Mouse (Mus musculus) c-Kit-positive CD71-positive TER-119-negative erythroid progenitor cells, embryonic 14.5 days (primary cell): ENCODE results near the gene Bicc1.

Source experiments
- DNase-seq: peaks from one replicate; pipeline ENCODE4 v3.0.0-alpha.2; 2013; ENCODE audit warnings: low read depth

The Bicc1 gene

DNA sequence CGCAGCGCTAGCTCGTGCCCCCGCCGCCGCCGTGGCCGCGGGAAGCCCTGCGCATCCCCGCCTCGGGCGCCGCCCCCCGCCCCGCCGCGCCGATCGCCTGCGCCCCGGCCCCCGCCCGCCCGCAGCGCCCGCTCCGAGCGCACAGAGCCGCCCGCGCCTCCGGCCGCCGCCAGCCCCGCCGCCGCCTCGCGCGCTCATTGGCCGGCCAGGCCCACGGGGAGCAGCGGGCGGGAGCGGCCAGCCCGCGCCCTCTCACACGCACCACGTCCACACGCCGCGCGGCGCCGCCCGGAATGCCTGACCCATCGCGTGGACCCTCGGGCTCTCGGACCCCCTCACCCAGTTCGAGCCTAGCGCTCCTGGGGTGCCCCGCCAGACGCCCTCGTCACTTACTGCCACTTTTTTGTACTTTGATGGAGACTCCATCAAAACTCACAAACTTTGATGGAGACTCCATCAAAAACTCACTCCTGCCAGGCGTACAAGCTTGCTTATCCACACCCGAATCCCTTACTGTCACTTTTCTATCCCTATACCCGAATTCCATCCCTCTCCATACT lies at the start of gene Bicc1:
TSS of gene Bicc1 (minus strand) at position 25 of the 560 bp plus-strand sequence.
- DNase-seq, result no peak

DNA sequence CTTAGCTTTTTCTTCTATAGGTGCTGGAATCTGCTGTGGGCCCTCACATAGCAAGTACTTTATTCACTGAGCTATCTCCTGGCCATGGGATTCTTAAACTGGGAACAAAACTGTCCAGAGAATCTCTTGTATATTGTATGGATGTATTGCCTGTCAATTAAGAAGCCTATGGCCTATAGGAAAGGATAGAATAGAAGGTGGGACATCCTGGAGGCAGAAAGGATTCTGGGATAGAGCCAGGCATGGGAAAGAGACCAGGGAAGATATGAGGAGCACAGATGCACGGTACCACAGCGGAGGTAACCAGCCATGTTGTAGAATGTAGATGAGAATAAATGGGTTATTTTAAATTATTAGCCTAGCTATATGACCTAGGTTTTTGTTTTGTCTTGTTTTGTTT lies 42.0 kb upstream of the Bicc1 start:
- DNase-seq, result no peak

DNA sequence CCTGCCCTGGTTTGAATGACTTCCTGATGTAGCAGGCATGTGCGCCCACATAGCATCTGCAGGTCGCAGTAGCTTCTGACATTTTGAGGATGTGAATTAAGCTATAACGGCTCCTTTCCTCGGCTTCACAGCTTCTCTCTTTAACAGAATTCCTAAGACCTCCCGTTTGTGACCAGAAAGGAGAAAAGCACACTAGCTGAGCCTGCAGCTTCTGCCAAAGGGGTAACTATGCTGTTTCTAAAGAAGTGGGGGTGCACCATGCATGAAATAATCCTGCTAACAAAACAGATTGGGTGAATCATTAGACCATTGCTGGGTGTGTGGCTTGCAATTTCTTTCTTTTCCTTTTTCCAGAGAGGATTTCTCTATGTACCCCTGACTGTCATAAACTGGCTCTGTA lies 41.5 kb upstream of the Bicc1 start:
- DNase-seq, result no peak

DNA sequence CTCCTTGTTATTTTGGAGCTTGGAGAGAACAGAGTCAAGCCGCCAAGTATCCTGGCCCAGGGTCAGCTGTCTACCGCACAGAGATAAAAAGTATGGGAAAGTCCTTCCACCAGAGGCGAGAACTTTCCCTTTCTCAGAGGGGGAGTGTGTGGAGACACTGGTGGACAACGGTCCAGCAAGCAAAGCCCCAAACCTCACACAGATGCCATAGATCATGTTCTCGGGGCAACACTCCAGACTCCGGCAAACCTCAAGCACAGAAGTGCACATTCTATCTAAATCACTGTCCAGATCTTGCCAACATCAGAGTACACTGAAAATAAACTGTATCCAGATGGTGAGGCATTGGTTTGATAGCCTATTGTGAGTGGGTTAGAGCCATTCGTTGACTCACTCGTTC lies 39.2 kb upstream of the Bicc1 start:
- DNase-seq, result no peak

DNA sequence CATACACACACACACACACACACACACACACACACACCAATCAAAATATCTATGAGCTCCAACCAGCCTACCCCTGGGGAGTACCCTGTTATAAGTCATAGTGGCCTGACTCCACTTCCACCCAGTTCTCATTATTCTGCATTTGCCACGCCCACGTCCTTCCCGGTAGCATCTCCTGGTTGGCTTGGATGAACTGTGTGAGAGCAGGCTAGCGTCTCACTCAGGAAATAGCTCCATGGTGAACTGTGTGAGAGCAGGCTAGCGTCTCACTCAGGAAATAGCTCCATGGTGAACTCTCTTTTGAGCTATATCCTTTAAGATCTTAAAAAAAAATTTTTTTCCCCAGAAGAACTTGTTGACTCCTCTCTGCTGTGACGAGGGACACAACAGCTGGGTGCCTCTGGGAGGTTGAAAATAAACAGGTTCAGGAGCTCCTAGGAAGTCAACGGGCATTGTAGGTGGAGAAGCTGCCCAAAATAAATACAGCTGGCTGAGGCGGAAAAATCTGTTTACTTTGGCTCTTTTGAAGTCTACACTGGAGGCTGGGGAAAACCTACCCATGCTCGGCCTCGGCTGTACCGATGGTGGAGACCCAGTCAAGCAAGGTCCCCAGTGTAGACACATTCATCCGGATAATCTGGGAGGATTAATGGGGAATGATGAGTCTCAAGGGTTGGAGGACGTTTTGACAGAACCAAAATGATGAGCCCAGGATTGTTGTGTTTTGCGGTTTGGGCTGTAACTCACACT lies 37.7 kb upstream of the Bicc1 start:
- DNase-seq, result no peak

DNA sequence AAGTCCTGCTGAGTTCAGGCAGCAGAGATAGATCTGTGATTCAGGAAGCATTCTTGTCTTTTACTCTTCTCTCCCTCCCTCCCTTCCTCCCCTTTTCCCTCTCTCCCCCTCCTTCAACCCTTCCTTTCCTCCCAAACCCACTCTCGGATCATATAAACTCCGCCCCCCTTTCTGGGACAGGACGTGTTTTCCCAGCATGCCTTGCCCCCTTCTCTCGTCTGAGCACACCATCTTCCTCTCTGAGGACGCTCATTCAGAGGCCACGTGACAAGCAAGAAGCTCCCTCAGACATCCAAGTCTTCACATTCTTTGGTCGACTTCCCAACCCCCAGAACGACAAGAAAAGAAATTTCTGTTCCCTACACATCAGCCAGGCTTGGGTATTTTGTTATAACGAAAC lies 36.0 kb upstream of the Bicc1 start:
- DNase-seq, result no peak

DNA sequence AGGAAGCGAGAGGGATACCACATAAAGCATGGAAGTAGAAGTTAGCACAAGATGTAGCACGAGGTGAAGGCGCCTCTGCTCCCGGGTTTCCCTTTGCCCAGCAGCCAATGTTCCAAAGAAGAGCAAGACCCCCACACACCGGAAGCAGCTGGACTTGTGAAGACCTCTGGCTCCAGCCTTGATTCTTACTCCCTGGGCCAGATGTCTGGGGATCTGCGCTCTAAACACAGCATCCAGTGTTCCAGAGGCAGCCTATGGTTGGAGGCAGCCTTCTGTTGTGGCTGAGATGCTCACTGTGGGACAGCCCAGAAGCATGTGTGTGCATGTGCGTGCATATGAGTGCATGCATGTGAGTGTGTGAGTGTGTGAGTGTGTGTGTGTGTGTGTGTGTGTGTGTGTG lies 35.2 kb upstream of the Bicc1 start:
- DNase-seq, result no peak

DNA sequence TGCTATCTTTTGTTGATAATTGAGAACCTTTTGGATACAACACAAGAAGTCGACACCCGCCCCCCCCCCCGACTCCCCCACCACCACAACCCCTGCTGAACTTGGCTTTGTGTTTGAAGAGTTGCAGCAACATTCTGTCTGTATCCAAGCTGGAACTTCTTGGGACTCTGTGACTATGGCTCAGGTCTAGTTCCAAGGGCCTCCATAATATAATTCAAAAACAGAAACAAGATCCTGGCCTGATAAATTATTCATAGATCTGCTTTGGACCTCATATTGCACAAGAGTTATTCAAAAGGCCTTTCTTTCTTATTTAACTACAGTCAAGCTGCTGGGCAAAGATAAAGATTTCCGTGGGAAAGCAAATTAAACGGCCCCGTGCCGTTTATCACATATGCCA lies 33.8 kb upstream of the Bicc1 start:
- no peak for DNase-seq

DNA sequence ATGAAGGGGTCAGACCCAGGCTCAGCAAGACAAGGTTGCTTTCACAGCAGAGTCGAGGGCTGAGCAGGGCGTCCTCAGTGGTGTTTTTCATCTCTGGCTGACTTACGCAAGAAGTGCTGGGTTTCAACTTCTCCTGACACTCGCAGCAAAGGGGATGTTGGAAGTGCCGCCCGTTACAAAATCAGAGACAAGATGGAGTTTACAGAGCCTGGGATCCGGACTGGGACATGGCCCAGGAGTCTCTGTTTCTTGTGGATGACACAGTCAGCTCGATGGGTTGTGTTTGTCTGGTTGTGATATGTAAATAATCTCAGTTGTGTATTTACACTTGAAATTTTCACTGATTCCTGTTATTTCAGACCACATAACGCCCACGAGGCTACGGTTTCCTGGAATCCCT lies 33.4 kb upstream of the Bicc1 start:
- no peak for DNase-seq

DNA sequence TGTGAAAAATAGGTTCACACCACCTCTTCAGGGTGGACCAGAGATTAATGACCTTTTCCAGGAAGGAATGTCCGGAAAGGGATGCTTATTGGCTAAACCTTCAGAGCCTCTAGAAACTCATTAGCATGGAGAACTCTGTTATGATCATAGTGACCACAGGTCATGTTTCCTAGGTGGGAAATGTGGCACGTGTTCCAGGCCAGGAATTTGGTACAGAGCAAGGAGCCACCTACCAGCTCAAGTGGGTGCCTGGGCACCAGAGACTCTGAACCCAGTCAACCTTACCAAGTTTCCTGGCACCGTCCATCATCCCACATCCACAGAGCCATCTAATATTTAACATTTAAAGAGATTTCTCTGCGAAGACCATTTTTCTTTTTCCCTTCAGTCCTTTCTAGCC lies 29.2 kb upstream of the Bicc1 start:
- no peak for DNase-seq

DNA sequence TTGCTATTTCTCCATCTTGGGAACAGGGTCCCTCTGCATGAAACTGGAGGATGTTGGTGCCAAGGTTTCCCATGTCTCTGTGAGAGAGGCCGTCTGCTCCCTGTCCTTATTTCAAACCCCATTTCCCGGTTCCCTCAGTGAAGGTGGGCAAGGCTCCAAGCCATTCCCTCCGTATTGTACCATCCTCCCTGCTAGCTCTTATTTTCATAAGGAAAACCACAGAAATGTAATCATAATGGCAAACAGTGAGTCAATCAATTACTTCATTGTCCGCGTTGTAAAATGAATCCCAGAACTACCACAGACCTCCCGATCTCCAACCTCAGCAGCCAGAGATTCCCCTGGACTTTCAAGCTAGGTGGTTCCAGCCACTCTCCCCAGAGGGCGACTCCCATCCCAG lies 25.6 kb upstream of the Bicc1 start:
- no peak for DNase-seq

DNA sequence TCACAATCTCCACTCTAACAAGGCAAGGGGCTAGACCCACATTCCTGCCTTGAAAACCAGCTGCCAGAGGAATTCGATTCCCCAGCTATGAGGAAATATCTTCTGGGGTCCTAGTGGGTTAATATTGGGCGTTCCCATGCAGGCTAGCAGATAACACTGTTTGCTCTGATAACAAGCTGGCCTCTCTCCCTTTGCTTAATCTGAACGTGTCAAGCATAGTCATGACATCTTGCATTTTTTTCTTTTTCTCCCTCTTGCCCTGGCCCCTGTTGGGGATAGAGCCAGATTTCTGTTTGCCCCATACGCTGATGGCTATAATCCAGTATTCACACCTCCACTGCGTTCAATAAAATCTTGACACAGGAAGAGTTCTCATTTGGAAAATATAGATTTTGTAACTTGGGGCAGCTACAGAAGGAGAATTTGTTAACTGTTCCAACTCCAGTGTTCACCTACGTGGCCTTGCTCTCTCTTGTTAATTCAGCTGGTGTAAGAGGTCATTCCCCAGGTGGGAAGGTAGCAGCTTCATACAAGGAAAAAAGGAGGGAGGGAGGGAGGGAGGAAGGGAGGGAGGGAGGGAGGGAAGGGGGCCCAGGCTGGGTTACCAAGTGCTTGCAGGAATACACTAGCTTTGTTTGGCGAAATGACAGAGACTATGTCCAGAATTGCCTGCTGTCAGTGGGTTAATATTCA lies 24.0 kb upstream of the Bicc1 start:
- DNase-seq, result no peak

DNA sequence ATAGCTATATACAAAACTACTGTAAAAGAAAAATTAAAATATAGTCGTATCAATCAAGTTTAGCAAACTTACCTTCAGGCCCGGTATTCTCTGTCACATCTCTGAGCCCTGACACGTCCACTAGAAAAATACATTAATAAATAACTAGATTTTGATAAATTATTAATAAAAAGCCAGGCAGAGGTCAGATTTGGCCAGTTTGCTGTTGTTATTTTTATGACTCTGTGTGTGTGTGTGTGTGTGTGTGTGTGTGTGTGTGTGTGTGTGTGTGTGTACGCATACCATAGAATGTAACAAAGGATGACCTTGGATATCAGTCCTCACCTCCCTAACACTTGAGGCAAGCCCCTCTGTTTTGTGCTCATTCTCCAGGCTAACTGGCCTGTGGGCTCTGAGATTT lies 22.4 kb upstream of the Bicc1 start:
- no peak for DNase-seq

DNA sequence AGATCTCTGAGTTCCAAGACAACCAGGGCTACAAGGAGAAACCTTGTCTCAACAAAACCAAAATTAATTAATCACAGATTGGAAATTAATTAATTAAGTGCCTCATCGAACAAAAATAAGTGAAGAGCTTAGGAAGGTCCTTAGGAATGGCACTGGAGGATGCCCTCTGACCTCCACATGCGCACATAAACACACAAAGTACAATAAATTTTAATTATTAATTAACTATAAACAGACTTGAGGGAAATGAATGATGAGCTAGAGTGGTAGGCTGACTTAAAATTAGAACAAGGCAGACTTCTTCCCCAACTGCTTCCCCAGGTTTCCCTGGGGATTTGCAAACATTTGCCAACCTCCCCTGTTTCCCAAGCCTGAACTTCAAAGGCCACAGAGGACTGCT lies 21.6 kb upstream of the Bicc1 start:
- no peak for DNase-seq

DNA sequence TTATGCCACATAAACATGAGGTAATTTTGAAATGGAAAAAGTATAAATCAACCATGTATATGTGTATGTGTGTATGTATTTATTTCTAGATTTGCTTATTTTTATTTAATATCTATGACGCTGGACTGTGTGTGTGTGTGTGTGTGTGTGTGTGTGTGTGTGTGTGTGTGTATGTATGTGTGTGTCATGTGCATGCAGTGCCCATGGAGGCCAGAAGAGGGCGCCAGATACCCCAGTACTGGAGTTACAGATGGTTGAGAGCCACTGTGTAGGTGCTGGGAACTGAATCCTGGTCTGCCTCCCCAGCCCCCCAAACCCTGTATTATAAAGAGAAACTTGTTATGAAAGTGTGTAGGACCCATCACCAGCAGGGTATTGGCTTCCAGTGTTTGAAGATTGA lies 20.6 kb upstream of the Bicc1 start:
- DNase-seq, result no peak

DNA sequence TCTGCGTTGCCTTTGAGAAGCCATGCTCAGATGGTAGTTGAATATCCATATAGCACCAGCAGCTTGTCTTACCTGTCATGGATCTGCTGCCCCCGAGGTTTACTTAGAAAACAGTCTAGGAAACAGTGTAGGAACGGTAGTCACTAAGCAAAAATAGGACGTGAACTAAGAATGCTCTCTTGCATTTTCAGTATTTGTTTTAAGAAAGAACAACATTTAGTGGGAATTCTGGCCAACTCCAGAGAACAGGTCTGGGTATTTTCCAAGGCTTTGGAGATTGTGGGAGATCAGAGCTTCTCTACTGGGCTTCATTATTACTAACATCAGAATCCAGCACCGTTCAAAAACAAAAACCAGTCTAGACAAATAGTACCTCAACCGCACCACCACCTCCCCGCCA lies 17.7 kb upstream of the Bicc1 start:
- no peak for DNase-seq

DNA sequence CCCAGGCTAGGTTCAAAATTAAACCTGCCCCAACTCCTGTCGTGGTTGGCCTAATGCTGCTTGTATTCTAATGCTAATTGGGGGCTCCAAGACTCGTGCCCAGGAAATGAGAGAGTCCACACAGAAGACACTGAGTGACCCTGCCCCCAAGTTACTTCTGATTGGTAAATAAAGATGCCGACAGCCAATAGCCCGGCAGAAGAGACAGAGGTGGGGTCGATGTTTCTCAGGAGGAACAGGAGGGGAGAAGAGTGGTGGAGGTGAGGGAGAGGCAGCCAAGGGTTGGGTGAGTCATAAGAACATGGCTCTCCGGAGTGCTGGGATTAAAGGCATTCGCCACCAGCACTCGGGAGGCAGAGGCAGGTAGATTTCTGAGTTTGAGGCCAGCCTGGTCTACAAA lies 16.8 kb upstream of the Bicc1 start:
- DNase-seq, result no peak

DNA sequence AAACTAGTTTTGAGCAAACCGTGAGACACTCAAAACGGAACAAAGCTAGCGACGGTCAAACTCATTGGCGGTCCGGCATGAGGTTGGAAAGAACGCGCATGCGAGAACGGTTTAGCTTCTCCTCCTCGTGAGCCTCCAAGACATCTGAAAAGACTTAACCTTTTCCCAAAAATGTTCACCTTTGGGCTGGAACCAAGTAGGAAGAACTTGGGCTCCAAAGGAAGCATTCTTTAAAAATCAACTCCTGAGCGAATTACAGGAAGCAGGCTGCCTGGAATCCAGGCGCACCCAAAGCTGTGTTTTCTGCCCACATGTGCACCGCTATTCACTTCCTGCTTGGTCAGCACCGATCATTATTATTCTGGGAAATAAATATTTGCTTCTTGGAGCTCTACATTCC lies 15.8 kb upstream of the Bicc1 start:
- no peak for DNase-seq

DNA sequence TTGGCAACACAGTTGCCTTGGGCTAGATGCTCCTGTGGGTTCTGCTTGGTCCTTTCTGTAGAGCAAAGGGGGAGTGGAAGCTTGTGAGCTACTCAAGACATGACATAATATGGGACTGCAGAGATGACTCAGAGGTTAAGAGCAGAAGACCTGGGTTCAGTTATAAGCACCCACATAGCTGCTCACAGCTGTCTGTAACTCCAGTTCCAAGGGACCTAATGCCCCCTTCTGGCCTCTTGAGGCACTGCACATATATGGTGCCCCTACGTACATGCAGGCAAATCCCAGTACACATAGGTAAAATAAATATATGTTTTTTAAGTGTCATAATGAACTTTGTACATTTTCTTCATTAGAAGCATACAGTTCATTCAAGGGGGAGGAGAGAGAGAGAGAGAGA lies 11.9 kb upstream of the Bicc1 start:
- DNase-seq, result no peak

DNA sequence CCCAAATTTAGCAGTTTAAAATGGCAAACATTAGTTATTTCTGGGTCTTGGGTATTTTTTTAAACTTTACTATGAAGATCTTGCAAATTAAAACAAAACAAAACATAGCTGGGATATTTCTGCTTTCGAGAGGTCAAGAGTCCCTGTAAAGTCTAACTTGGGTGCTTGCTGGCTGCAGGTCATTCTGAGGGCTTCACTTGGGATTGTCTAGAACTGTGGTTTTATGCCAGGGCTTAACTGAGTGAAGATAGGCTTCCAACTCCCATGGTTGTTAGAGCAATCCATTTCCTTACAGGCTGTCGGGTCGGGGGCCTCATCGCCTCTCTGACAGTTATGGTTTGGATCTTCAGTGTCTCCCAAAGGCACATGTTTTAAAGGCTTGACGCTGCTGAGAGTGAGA lies 11.3 kb upstream of the Bicc1 start:
- DNase-seq, result no peak

DNA sequence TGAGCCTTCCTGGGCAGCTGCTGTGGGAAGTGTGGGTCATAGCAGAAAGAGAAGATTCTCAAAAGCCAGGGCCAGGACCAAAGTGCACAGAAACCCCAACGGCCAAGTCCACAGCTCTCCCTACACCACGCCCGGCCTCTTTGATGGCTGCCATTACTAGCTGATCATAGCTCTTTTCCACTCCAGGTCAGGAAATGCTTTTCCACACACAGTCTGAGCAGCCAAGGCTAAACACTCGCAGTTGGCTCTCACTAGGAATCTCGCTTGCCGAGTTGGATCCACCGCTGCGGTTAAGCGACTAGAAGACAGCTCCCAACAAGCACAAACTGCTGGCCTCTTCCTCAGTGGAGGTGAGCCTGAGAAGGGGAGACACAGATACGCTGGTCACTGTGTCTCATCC lies 10.3 kb upstream of the Bicc1 start:
- DNase-seq, result no peak

DNA sequence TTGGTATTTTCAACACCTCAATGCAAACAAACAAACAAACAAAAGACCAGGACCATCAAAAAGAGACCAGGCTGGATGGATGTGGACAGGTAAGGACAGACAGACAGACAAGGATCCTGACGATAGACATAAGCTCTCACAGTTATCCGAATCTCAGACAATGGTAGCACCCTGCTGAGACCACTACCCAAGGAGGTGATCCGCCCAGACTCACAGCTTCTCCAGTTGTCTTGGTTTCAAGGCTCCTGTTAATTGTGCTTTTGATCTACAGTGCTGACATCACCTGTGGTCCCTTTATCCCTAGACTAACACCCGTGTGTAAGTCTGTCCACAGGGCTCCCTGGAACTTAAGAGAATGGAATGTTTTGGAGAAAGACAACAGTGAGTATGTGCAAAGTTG lies 9.7 kb upstream of the Bicc1 start:
- no peak for DNase-seq

DNA sequence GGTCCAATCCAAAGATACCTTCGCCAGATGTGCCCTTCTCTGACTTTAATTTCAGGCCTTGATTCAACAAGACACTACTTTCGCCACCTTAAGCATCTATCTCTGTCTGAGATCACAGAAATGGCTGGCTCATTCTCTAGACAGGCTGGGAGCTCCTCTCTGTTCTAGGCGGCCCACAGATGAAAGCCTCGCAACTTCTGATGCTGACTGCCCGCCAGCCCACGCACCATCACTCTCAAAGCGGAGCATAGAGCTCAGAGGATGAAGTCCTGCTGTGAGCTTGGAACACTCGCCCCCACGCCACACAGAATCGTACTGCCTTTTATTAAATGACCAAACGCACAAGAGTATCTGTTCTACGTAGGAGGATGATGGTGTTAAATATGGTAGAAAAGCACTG lies 949 bp upstream of the Bicc1 start:
- DNase-seq, result no peak
